Mouse (Mus musculus) megakaryocyte, embryonic 14.5 days (primary cell): ENCODE measurements around the gene Mcm10.

Experiments used
- FLI1 ChIP-seq: IDR thresholded peaks from 2 replicates; pipeline ENCODE4 v1.6.1; 2012; ENCODE audit warnings: low read length, inconsistent platforms, mixed read lengths
- GATA1 ChIP-seq: IDR thresholded peaks from 3 replicates; pipeline ENCODE4 v1.6.1; 2012; ENCODE audit warnings: mixed read lengths, low read length, inconsistent platforms, borderline replicate concordance

- TF ChIP-seq GATA1 (no peak), FLI1 (no peak)
Observed at GRCm38 (mm10) chr2:4975807-4976206, 36.8 kb downstream of the Mcm10 start, which contains the start of gene Ucma.
